Mouse (Mus musculus): Measurements from ENCODE around the gene Slc35b4. TPM values are rescaled to one million over a fixed set of nuclear protein-coding genes. Genes with fewer than 3 reads are reported as not detected.

Slc35b4 gene
- 10 to 100 TPM; 22.6 to 28.4 TPM for total RNA-seq (2023)

DNA sequence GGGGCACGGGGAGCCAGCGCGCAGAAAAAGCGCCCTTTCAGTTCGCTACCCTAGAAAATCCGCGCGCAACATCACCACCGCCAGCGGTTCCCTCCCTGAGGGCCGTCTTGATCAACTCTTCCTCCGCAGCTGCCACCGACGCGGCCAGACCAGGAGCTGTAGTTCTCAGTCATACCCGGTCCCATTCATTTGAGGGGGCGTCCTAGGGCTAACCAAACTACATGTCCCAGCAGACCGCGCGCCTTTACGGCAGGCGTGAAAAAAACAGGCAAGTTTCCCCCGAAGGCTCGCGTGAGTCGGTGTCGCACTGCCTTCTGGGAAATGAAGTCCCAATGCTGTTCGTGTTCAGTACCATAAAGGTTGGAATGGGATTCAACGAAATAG lies at the start of gene Slc35b4:
Gene Slc35b4, minus strand, starts transcription at position 248 of the 384 bp plus-strand sequence.

Other genes with a start within 250 kb of the Slc35b4 start
- gene Lrguk, start 147.7 kb downstream of the Slc35b4 start, total RNA-seq (2023), result not detected
- gene Akr1b3, start 140.4 kb upstream of the Slc35b4 start, total RNA-seq (2023), result 100 to 1,000 TPM; 108 to 109 TPM
- gene Akr1b8, start 177.0 kb upstream of the Slc35b4 start, total RNA-seq (2023), result not detected
- 10 to 100 TPM; 24.0 to 25.4 TPM for gene Akr1b10, start 207.1 kb upstream of the Slc35b4 start, total RNA-seq (2023)
- gene Akr1b7, start 235.2 kb upstream of the Slc35b4 start, total RNA-seq (2023), result under 1 TPM; 0.73 to 0.89 TPM

Measured in T-cell, adult 66 days (primary cell).